Mouse (Mus musculus) hematopoietic stem cell, adult 5-6 weeks (primary cell): Measurements from ENCODE around the gene Spats2. TPM values are rescaled to one million over a fixed set of nuclear protein-coding genes. Genes with fewer than 3 reads are reported as not detected.
"Not testable (repeated sequence)": the region's sequence is repeated elsewhere in the genome, so short reads cannot be mapped to it uniquely, and the experiment has no call there.

ENCODE experiments used
- ATAC-seq, 2 experiments: fragments of 125-278 bp in 1 of 2; replicated peaks in 1 of 2; 2 replicates each; pipeline ENCODE4 v1.8.0; 2016 to 2017; ENCODE audit warnings: inconsistent platforms in 2 of 2, mild to moderate bottlenecking in 2 of 2, moderate number of reproducible peaks in 2 of 2, low read depth in 1 of 2, moderate TSS enrichment in 1 of 2; ENCODE audit not compliant: low FRiP score in 2 of 2, poor library complexity in 2 of 2, severe bottlenecking in 2 of 2, insufficient read depth in 1 of 2, low TSS enrichment in 1 of 2
- total RNA-seq: library from RNA; stranded (forward); fragments of 172-1452, 232-1000 nt; gene quantifications from 2 replicates; pipeline ENCODE4 v1.2.3, GENCODE M21; 2017

Spats2 gene
- total RNA-seq, 1 experiment from 2014 or later = not detected

- ATAC-seq = no peak
Measured at GRCm38 (mm10) chr15:99126081-99126815, 532 bp downstream of the Spats2 start.

GRCm38 (mm10) chr15:99126816-99127365 is 1.2 kb downstream of the Spats2 start:
- ATAC-seq = no peak

- no peak for ATAC-seq
Measured at GRCm38 (mm10) chr15:99127851-99128522, 2.3 kb downstream of the Spats2 start.

GRCm38 (mm10) chr15:99129441-99129840 is 3.7 kb downstream of the Spats2 start:
- no peak for ATAC-seq

- ATAC-seq = no peak
Measured at GRCm38 (mm10) chr15:99129956-99130910, 4.5 kb downstream of the Spats2 start.

- ATAC-seq = no peak
Measured at GRCm38 (mm10) chr15:99138389-99138788, 12.7 kb downstream of the Spats2 start.

- peak; percentile 51 to 56; a peak in 1 of 4 replicates for ATAC-seq
Measured at GRCm38 (mm10) chr15:99139669-99140068, 14.0 kb downstream of the Spats2 start.

- ATAC-seq = no peak
Measured at GRCm38 (mm10) chr15:99150516-99150915, 24.8 kb downstream of the Spats2 start.

GRCm38 (mm10) chr15:99151324-99151723 is 25.6 kb downstream of the Spats2 start:
- no peak for ATAC-seq

- no peak for ATAC-seq
Measured at GRCm38 (mm10) chr15:99153466-99153865, 27.8 kb downstream of the Spats2 start.

- not testable (repeated sequence) for ATAC-seq
Measured at GRCm38 (mm10) chr15:99154515-99154914, 28.8 kb downstream of the Spats2 start.

- no peak for ATAC-seq
Measured at GRCm38 (mm10) chr15:99163512-99164365, 38.0 kb downstream of the Spats2 start.

- ATAC-seq = no peak
Measured at GRCm38 (mm10) chr15:99172131-99172530, 46.4 kb downstream of the Spats2 start.

- ATAC-seq = no peak
Measured at GRCm38 (mm10) chr15:99179639-99180038, 53.9 kb downstream of the Spats2 start.

- ATAC-seq = no peak
Measured at GRCm38 (mm10) chr15:99184217-99184914, 58.6 kb downstream of the Spats2 start.

- ATAC-seq = no peak
Measured at GRCm38 (mm10) chr15:99194358-99194757, 68.6 kb downstream of the Spats2 start.
